Mouse (Mus musculus) heart, embryonic 14.5 days (tissue): ENCODE data around the gene Samsn1. TPM values are rescaled to one million over a fixed set of nuclear protein-coding genes. Genes with fewer than 3 reads are reported as not detected.

Source experiments
- ATAC-seq: fragments of 200-750 bp; cut with Nextera tagmentation; 2 replicates; pipeline ENCODE4 v1.8.0; 2017; ENCODE audit warnings: low read depth, moderate TSS enrichment; ENCODE audit not compliant: insufficient number of reproducible peaks, insufficient read depth, low FRiP score
- H3K27ac ChIP-seq, 2 experiments: fragments of 200-500 bp in 1 of 2; fragments of 300-500 bp in 1 of 2; sonication (generic) in 1 of 2; replicated peaks in 1 of 2; 2 replicates each; pipeline ENCODE4 v1.5.1; 2012 to 2014; ENCODE audit warnings: low read depth in 2 of 2, low read length in 2 of 2, control low read depth in 1 of 2, mild to moderate bottlenecking in 1 of 2, mixed read lengths in 1 of 2; ENCODE audit not compliant: control insufficient read depth in 1 of 2, insufficient read depth in 1 of 2
- H3K27me3 ChIP-seq: fragments of 300-500 bp; sonication (generic); 2 replicates; pipeline ENCODE4 v1.6.1; 2014; ENCODE audit warnings: mild to moderate bottlenecking, low read length, control low read depth; ENCODE audit not compliant: control insufficient read depth, insufficient read depth
- H3K36me3 ChIP-seq: fragments of 300-500 bp; sonication (generic); 2 replicates; pipeline ENCODE4 v1.6.1; 2014; ENCODE audit warnings: mild to moderate bottlenecking, control low read depth, low read length, mixed read lengths; ENCODE audit not compliant: control insufficient read depth, insufficient read depth
- H3K4me1 ChIP-seq, 2 experiments: fragments of 200-500 bp in 1 of 2; fragments of 300-500 bp in 1 of 2; sonication (generic) in 1 of 2; 2 replicates each; pipeline ENCODE4 v1.6.1; 2012 to 2014; ENCODE audit warnings: low read length in 2 of 2, control low read depth in 1 of 2, mixed read lengths in 1 of 2; ENCODE audit not compliant: control insufficient read depth in 2 of 2, insufficient read depth in 2 of 2
- H3K4me2 ChIP-seq: fragments of 300-500 bp; sonication (generic); 2 replicates; pipeline ENCODE4 v1.6.1; 2014; ENCODE audit warnings: mild to moderate bottlenecking, low read length
- H3K4me3 ChIP-seq, 2 experiments: fragments of 200-500 bp in 1 of 2; fragments of 300-500 bp in 1 of 2; sonication (generic) in 1 of 2; 2 replicates each; pipeline ENCODE4 v1.5.1; 2012 to 2014; ENCODE audit warnings: low read length in 2 of 2, mild to moderate bottlenecking in 2 of 2, control low read depth in 1 of 2, low read depth in 1 of 2, moderate library complexity in 1 of 2; ENCODE audit not compliant: control insufficient read depth in 1 of 2, insufficient read depth in 1 of 2
- H3K9ac ChIP-seq: fragments of 300-500 bp; sonication (generic); 2 replicates; pipeline ENCODE4 v1.6.1; 2014; ENCODE audit warnings: mild to moderate bottlenecking, low read length
- H3K9me3 ChIP-seq: fragments of 300-500 bp; sonication (generic); 2 replicates; pipeline ENCODE4 v1.6.1; 2016; ENCODE audit warnings: low read length, control low read depth; ENCODE audit not compliant: control insufficient read depth
- WGBS: fragments of 180-500 bp; shearing (Covaris S2); extraction: QIAGEN DNeasy Blood & Tissue Kit; methylation state at CpG from one replicate; pipeline ENCODE4 v1.1.7; 2014; 5-methylcytosine and 5-hydroxymethylcytosine counted together
- polyA plus RNA-seq: library from polyadenylated mRNA; unstranded; fragments of >200 nt; fragmentation: Nextera tagmentation; extraction: Ambion mirVana; gene quantifications from 2 replicates; pipeline ENCODE4 v1.2.1, GENCODE M21; 2014

The Samsn1 gene
- polyA plus RNA-seq, 1 experiment from 2014 or later: 2.1 TPM

DNA sequence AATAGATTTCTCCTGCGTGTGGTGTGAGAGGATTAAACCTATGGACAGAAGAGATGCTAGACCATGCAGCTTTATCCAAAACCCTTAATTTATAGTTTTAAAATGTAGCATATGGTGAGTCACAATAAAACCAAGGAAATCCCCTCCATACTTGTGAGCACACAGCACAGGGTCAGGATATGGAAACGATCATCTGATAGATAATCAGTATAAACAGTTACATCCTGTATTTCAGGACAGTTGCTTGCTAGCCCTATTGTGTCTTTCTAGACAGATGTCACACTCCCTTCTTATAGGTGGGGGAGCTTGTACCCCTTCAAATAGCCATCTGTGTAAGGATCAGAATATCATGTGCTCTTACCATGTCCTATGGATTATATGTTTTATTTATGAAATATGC lies 115.3 kb downstream of the Samsn1 start:
- no peaks in the 10 kb centered on the region for H3K27me3 ChIP-seq
- no peaks in the 10 kb centered on the region for H3K4me1 ChIP-seq
- H3K4me2 ChIP-seq: no peak overlapping the region
- no peak for ATAC-seq
- 65% methylated on average over 2 of the region's 2 CpGs for WGBS
- no peaks in the 10 kb centered on the region for H3K9me3 ChIP-seq
- H3K9ac ChIP-seq: no peak overlapping the region
- no peak overlapping the region for H3K27ac ChIP-seq
- H3K4me3 ChIP-seq: no peak overlapping the region
- no peaks in the 10 kb centered on the region for H3K36me3 ChIP-seq

DNA sequence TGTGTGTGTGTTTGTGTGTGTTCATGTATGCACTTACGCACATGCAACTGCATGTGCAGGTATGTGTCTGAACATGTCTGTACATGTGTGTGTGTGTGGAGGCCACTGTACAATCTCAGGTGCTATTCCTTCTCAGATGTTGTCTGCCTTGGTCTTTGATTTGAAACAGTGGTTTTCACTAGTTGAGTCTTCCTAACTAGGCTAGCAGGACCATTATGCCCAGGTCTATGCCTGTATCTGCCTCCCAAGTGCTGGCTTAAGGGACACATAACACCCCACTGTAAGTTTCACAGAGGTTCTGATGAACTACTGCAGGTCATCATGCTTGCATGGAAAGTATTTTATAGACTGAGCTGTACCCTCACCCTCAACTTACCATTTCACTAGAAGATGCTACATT lies 115.8 kb downstream of the Samsn1 start:
- Histone ChIP-seq H3K36me3 (no peaks in the 10 kb centered on the region), H3K9me3 (no peaks in the 10 kb centered on the region), H3K27me3 (no peaks in the 10 kb centered on the region), H3K4me3 (no peak overlapping the region), H3K27ac (no peak overlapping the region), H3K4me1 (no peaks in the 10 kb centered on the region), H3K4me2 (no peak overlapping the region), H3K9ac (no peak overlapping the region)
- no peak for ATAC-seq
- 88% methylated on average over 1 of the region's 1 CpGs for WGBS

DNA sequence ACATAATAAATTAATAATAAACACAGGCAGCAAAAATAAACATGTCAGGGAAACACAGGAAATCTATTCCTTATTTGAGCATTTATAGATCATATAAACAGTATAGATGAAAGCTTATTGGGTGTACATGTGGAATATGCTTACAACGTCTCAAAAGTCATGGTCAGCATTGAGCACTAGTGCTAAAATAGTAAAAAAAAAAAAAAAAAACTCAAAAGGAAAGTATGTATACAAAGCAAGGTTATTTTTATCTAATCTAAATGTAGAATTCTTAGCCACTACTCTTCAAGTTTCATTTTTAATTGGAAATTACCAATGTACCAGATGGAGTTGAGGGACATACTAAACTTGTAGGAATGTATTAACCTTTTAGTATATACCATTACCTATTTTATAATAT lies 116.8 kb downstream of the Samsn1 start:
- WGBS: 77% methylated on average over 1 of the region's 1 CpGs
- H3K36me3 ChIP-seq: no peaks in the 10 kb centered on the region
- H3K4me2 ChIP-seq: no peak overlapping the region
- no peaks in the 10 kb centered on the region for H3K9me3 ChIP-seq
- H3K4me3 ChIP-seq: no peak overlapping the region
- H3K4me1 ChIP-seq: no peaks in the 10 kb centered on the region
- no peak for ATAC-seq
- H3K9ac ChIP-seq: no peak overlapping the region
- H3K27ac ChIP-seq: no peak overlapping the region
- no peaks in the 10 kb centered on the region for H3K27me3 ChIP-seq

DNA sequence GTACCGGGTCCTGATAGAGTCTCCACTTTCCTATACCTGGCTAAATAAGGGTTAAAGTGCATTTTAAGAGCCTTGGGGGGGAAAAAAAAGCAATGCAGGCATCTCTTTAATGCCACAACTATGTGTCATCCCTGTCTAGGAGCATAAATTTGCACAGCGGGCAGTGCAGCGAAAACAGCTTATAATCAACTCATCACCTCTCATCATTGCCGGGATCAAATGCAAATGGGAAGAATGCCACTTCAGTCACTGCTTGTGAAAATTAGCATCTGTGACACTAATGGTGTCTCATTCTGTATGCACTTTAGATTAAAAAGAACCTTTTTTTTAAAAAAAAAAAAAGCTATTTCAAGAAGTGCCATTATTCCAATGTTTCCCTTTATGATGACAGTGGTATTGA lies 118.0 kb downstream of the Samsn1 start:
- Histone ChIP-seq H3K4me2 (no peak overlapping the region), H3K4me3 (no peak overlapping the region), H3K27me3 (no peaks in the 10 kb centered on the region), H3K9me3 (no peaks in the 10 kb centered on the region), H3K4me1 (no peaks in the 10 kb centered on the region), H3K27ac (no peak overlapping the region), H3K9ac (no peak overlapping the region), H3K36me3 (no peaks in the 10 kb centered on the region)
- ATAC-seq: no peak
- WGBS: 85% methylated on average over 4 of the region's 4 CpGs

DNA sequence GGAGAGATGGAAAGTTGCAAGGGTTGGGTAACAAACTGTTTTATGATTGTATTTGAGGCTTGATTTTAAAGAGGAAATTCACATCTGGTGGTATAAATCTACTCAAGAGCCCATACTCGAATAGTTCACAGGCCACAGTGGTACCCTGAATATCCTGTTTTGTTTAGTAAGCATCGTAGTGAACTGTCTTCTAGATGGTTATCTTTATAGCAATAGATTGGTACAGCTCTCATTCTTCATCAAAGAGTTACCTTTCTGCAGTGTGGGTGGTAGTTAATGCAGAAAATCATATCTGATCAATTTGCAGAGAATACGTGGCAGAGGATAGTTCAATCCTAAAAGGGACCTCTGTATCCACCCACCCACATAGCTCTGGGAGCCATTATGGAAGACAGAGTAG lies 119.1 kb downstream of the Samsn1 start:
- Histone ChIP-seq H3K4me1 (no peaks in the 10 kb centered on the region), H3K4me3 (no peak overlapping the region), H3K9me3 (no peaks in the 10 kb centered on the region), H3K9ac (no peak overlapping the region), H3K4me2 (no peak overlapping the region), H3K36me3 (no peaks in the 10 kb centered on the region), H3K27ac (no peak overlapping the region), H3K27me3 (no peaks in the 10 kb centered on the region)
- ATAC-seq: no peak
- WGBS: 77% methylated on average over 3 of the region's 3 CpGs

DNA sequence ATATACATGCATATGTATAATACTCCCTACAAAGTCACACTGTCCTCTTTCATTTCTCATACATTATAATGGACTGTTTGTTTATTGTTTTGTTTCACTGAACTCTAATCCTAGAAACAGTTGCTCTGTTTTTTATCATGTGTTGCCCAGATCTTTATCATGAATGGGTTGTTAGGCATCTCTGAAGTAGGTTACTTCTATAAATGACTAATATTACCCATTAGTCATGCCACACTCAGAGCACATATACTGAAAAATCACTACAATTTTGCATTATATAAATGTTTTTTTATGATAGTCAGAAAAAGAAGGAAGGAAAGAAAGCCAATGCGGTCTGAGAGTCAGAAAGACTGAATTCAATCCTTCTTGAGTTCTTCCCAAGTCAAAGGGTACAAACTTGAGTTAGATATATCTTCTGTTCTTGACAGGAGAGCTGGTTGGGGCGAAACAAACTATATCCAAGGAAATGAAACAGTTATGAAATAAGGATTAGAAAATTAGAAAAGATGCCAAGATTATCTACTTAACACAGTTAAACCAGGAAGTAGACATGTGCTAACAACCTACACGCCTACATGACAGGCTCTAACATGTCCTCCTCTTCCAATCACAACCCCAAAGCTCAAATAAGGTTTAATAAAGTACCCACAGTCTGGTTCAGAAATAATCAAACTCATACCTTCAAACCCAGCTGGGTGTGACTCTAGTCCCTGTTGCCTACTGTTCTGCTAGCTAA lies 122.0 kb downstream of the Samsn1 start:
- ATAC-seq: no peak
- H3K27ac ChIP-seq: no peak overlapping the region
- WGBS: 80% methylated on average over 3 of the region's 3 CpGs
- no peaks in the 10 kb centered on the region for H3K9me3 ChIP-seq
- no peak overlapping the region for H3K4me2 ChIP-seq
- H3K4me1 ChIP-seq: no peaks in the 10 kb centered on the region
- H3K9ac ChIP-seq: no peak overlapping the region
- H3K27me3 ChIP-seq: no peaks in the 10 kb centered on the region
- H3K4me3 ChIP-seq: no peak overlapping the region
- no peaks in the 10 kb centered on the region for H3K36me3 ChIP-seq

DNA sequence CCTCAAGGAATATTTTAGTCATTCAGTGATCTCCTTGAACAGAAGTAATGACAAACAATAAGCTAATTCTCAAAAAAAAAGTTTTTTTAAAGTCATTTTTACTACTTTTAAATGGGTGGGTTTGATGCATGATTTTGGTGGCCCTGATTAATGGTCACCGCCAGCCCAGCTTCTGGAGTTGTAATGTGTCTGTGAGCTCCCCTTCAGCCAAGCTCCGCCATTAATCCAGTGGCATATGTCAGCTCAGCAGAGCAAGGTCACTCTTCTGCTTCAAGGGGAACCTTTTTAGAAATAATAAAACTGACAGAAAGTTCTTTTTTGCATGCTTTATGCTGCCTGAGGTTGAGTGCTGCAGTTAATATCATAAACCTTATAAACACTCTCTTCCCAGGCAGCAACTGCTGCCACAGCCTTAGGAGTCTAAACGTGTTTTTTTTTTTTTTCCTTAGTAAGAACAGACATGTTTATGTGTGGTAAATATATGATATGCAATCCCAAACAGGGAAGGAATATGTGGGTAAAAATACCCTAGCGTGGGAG lies 124.2 kb downstream of the Samsn1 start:
- WGBS: 78% methylated on average over 4 of the region's 4 CpGs
- Histone ChIP-seq H3K27me3 (no peaks in the 10 kb centered on the region), H3K4me2 (no peak overlapping the region), H3K27ac (no peak overlapping the region), H3K36me3 (no peaks in the 10 kb centered on the region), H3K9ac (no peak overlapping the region), H3K9me3 (no peaks in the 10 kb centered on the region), H3K4me1 (no peaks in the 10 kb centered on the region), H3K4me3 (no peak overlapping the region)
- ATAC-seq: no peak
